Mouse (Mus musculus) E14TG2a.4 (cell line): ENCODE data around the gene Prr15l.

ENCODE experiments used
- CTCF ChIP-seq: conservative IDR thresholded peaks from 2 replicates; pipeline ENCODE4 v1.5.1; 2014; ENCODE audit warnings: low read length
- NANOG ChIP-seq: IDR thresholded peaks from 2 replicates; pipeline ENCODE4 v1.6.1; 2014; ENCODE audit warnings: borderline replicate concordance, low read length, mixed read lengths
- POU5F1 ChIP-seq: IDR thresholded peaks from 2 replicates; pipeline ENCODE4 v1.6.1; 2014; ENCODE audit warnings: low read length, borderline replicate concordance

- TF ChIP-seq CTCF (no peak), NANOG (no peak), POU5F1 (no peak)
These were observed 45.0 kb downstream of the Prr15l start for GRCm38 (mm10) chr11:96972906-96973305.
